Mouse (Mus musculus): ENCODE measurements at regions not wholly inside any gene's neighbourhood (a gene's known extent, or its start where the extent isn't known, plus 50 kb on each side); places are given as distances from the start of the nearest gene placed in this dataset.

- TF ChIP-seq CTCF (IDR thresholded peaks at IDR 0.05; ENCODE audit: control insufficient read depth, insufficient read depth, low read length) = no peak
- no peak for TF ChIP-seq POLR2A (IDR thresholded peaks at IDR 0.05; ENCODE audit: borderline replicate concordance, control insufficient read depth, low read depth, low read length)
Observed at GRCm38 (mm10) chr7:122876286-122876685, 89.2 kb upstream of the Rbbp6 start.
